Mouse (Mus musculus): ENCODE data around the gene Eif5. TPM values are rescaled to one million over a fixed set of nuclear protein-coding genes. Genes with fewer than 3 reads are reported as not detected.
"Not testable (repeated sequence)": the region's sequence is repeated elsewhere in the genome, so short reads cannot be mapped to it uniquely, and the experiment has no call there.

Eif5 gene
- polyA plus RNA-seq, 1 experiment, result 48.5 TPM

- no peak for TF ChIP-seq POLR2A (IDR thresholded peaks at IDR 0.05; ENCODE audit: borderline replicate concordance, extremely low read depth, low read depth, low read length)
- TF ChIP-seq CTCF (IDR thresholded peaks at IDR 0.05; ENCODE audit: insufficient read depth, low read length), result no peak
- no peak overlapping the region for H3K4me3 ChIP-seq (replicated peaks; ENCODE audit: extremely low read depth, low read depth, low read length)
- 87% methylated on average over 10 of the region's 10 CpGs for WGBS
- no peaks in the 10 kb centered on the region; the same call in 1 of the 2 replicates for H3K4me1 ChIP-seq (ENCODE audit: control insufficient read depth, insufficient read depth, low read length)
- DNase-seq, result no peak
These were observed 29.9 kb upstream of the Eif5 start for GRCm38 (mm10) chr12:111507962-111508361.

GRCm38 (mm10) chr12:111508438-111508837, 29.4 kb upstream of the Eif5 start:
- not testable (repeated sequence) for H3K4me3 ChIP-seq (replicated peaks; ENCODE audit: extremely low read depth, low read depth, low read length); DNase-seq; H3K4me1 ChIP-seq (ENCODE audit: control insufficient read depth, insufficient read depth, low read length)
- 70% methylated on average over 3 of the region's 3 CpGs for WGBS

- no peak for DNase-seq
- TF ChIP-seq POLR2A (IDR thresholded peaks at IDR 0.05; ENCODE audit: borderline replicate concordance, extremely low read depth, low read depth, low read length) (no peak), CTCF (IDR thresholded peaks at IDR 0.05; ENCODE audit: insufficient read depth, low read length) (no peak)
- 91% methylated on average over 12 of the region's 12 CpGs for WGBS
- H3K4me3 ChIP-seq (replicated peaks; ENCODE audit: extremely low read depth, low read depth, low read length), result no peak overlapping the region
- peaks cover 3% of the 10 kb centered on the region for H3K4me1 ChIP-seq (ENCODE audit: control insufficient read depth, insufficient read depth, low read length)
These were observed 25.2 kb upstream of the Eif5 start for GRCm38 (mm10) chr12:111512572-111513063.

GRCm38 (mm10) chr12:111513673-111514072, 24.1 kb upstream of the Eif5 start:
- TF ChIP-seq CTCF (IDR thresholded peaks at IDR 0.05; ENCODE audit: insufficient read depth, low read length) (no peak), POLR2A (IDR thresholded peaks at IDR 0.05; ENCODE audit: borderline replicate concordance, extremely low read depth, low read depth, low read length) (no peak)
- peaks cover 3% of the 10 kb centered on the region for H3K4me1 ChIP-seq (ENCODE audit: control insufficient read depth, insufficient read depth, low read length)
- DNase-seq, result no peak
- no peak overlapping the region for H3K4me3 ChIP-seq (replicated peaks; ENCODE audit: extremely low read depth, low read depth, low read length)
- 67% methylated on average over 5 of the region's 5 CpGs for WGBS

- no peak for DNase-seq
- WGBS, result 36% methylated on average over 7 of the region's 7 CpGs
These were observed 23.5 kb upstream of the Eif5 start for GRCm38 (mm10) chr12:111514231-111514792.

GRCm38 (mm10) chr12:111514874-111515649, 22.8 kb upstream of the Eif5 start:
- Histone ChIP-seq H3K4me3 (replicated peaks; ENCODE audit: extremely low read depth, low read depth, low read length) (peak overlapping the region; percentile 17), H3K4me1 (ENCODE audit: control insufficient read depth, insufficient read depth, low read length) (peaks cover 3% of the 10 kb centered on the region)
- WGBS, result 67% methylated on average over 7 of the region's 7 CpGs
- no peak for DNase-seq
- TF ChIP-seq POLR2A (IDR thresholded peaks at IDR 0.05; ENCODE audit: borderline replicate concordance, extremely low read depth, low read depth, low read length) (no peak), CTCF (IDR thresholded peaks at IDR 0.05; ENCODE audit: insufficient read depth, low read length) (no peak)

More at GRCm38 (mm10) chr12:111514231-111514792, 23.5 kb upstream of the Eif5 start:
- Histone ChIP-seq H3K4me1 (ENCODE audit: control insufficient read depth, insufficient read depth, low read length) (peaks cover 3% of the 10 kb centered on the region), H3K4me3 (replicated peaks; ENCODE audit: extremely low read depth, low read depth, low read length) (peak overlapping the region; percentile 11)
- TF ChIP-seq POLR2A (IDR thresholded peaks at IDR 0.05; ENCODE audit: borderline replicate concordance, extremely low read depth, low read depth, low read length), result no peak
- no peak for TF ChIP-seq CTCF (IDR thresholded peaks at IDR 0.05; ENCODE audit: insufficient read depth, low read length)

GRCm38 (mm10) chr12:111515920-111516319, 21.9 kb upstream of the Eif5 start:
- 93% methylated on average over 5 of the region's 5 CpGs for WGBS
- TF ChIP-seq POLR2A (IDR thresholded peaks at IDR 0.05; ENCODE audit: borderline replicate concordance, extremely low read depth, low read depth, low read length) (no peak), CTCF (IDR thresholded peaks at IDR 0.05; ENCODE audit: insufficient read depth, low read length) (no peak)
- no peak for DNase-seq
- Histone ChIP-seq H3K4me3 (replicated peaks; ENCODE audit: extremely low read depth, low read depth, low read length) (no peak overlapping the region), H3K4me1 (ENCODE audit: control insufficient read depth, insufficient read depth, low read length) (peaks cover 3% of the 10 kb centered on the region)

- Histone ChIP-seq H3K4me3 (replicated peaks; ENCODE audit: extremely low read depth, low read depth, low read length) (no peak overlapping the region), H3K4me1 (ENCODE audit: control insufficient read depth, insufficient read depth, low read length) (peaks cover 3% of the 10 kb centered on the region)
- WGBS, result 82% methylated on average over 6 of the region's 6 CpGs
- TF ChIP-seq CTCF (IDR thresholded peaks at IDR 0.05; ENCODE audit: insufficient read depth, low read length) (no peak), POLR2A (IDR thresholded peaks at IDR 0.05; ENCODE audit: borderline replicate concordance, extremely low read depth, low read depth, low read length) (no peak)
- DNase-seq, result no peak
These were observed 21.0 kb upstream of the Eif5 start for GRCm38 (mm10) chr12:111516826-111517225.

- H3K4me1 ChIP-seq (ENCODE audit: control insufficient read depth, insufficient read depth, low read length), result peaks cover 3% of the 10 kb centered on the region
- H3K4me3 ChIP-seq (replicated peaks; ENCODE audit: extremely low read depth, low read depth, low read length), result no peak overlapping the region
- 52% methylated on average over 4 of the region's 4 CpGs for WGBS
- no peak for DNase-seq
- no peak for TF ChIP-seq POLR2A (IDR thresholded peaks at IDR 0.05; ENCODE audit: borderline replicate concordance, extremely low read depth, low read depth, low read length)
These were observed 19.9 kb upstream of the Eif5 start for GRCm38 (mm10) chr12:111517901-111518300.

GRCm38 (mm10) chr12:111518391-111518790, 19.4 kb upstream of the Eif5 start:
- TF ChIP-seq CTCF (IDR thresholded peaks at IDR 0.05; ENCODE audit: insufficient read depth, low read length) (no peak), POLR2A (IDR thresholded peaks at IDR 0.05; ENCODE audit: borderline replicate concordance, extremely low read depth, low read depth, low read length) (no peak)
- WGBS, result 77% methylated on average over 9 of the region's 9 CpGs
- DNase-seq, result no peak
- Histone ChIP-seq H3K4me1 (ENCODE audit: control insufficient read depth, insufficient read depth, low read length) (peaks cover 3% of the 10 kb centered on the region), H3K4me3 (replicated peaks; ENCODE audit: extremely low read depth, low read depth, low read length) (no peak overlapping the region)
